Mouse (Mus musculus): ENCODE data around the gene Ints1.

Ints1 gene

DNA sequence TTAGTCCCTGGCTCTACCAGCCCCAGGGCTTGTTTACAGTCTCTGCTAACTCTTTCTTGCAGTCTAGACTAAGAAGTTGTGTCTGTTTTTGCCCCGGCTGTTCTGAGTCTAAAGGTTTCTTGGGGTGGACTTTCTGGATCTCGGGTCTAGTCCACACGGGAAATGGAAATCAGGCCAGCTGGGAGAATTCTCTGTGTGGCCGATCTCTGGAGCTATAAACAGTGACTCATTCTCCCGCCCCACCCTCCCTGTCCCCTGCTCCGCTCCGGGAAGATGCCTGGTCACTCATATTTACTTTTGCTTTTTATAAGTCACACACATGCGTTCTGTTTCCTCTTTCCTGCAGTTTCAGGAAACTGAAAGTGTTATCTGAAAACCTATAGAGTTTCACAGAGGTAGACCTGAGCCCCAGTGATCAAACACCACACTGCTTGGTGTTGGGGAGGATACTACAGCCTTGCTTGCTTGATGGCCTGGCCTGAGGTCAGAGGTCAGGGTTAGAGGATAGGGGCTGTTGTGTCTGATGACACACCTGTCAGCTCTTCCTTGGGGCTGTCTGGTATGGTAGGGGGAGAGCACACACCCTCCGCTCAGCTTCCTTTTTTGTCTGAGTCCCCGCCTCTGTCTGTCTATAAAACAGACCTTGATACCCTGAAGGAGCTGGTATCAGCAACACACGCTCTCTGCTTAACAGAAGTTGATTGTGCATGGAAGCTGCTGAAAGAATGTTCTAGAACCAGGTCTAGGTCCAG is 18.0 kb upstream of the Ints1 start:
- no peak for TF ChIP-seq GATA4 (IDR thresholded peaks at IDR 0.05; ENCODE audit: insufficient replicate concordance, low read length)

DNA sequence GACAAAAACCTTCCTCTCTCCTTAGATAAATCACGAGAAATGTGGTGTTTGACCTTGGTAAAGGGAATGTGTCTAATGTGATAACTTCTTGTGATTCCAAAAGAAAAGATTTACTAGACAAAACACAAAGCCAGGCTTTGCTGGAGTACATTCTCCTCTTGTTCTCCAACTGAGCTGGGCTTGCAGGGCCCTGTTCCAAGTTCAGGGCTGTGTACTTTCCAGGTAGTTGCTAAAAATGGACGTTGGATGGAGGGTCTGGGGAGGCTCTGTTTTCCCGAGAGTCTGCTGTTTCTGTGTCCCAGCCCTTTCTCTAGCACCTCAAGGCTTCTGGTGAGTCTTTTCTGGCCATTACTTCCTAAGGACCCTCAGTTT is 17.5 kb upstream of the Ints1 start:
- no peak for TF ChIP-seq GATA4 (IDR thresholded peaks at IDR 0.05; ENCODE audit: insufficient replicate concordance, low read length)

DNA sequence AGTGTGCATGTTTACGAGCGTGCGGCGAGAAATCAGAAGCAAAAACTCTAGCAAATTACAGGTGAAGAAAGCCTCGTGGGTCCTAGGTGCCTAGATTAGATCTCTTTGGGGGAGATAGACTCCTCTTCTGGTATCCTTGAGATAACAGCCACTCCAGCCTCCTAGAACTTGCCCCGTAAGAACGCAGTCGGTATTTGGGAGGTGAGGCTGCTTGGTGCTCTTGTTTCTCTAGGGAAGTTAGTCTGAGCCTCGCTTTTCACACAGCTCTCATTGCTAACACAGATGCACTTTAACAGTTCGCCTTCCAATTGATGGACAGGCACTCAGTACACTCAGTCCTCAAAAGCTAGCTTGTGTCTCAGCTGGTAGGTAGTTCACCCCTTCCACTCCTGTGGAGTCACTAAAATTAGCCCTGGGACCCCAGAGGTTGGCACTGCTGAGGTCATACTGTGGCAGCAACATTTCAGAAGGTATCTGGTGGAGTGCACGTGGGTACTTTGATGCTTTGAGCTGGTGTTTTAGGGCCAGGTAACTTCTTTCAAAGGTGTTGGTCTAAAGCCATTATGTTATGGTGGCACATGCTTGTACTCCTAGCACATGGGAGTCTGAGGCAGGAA is 16.8 kb upstream of the Ints1 start:
- no peak for TF ChIP-seq GATA4 (IDR thresholded peaks at IDR 0.05; ENCODE audit: insufficient replicate concordance, low read length)

DNA sequence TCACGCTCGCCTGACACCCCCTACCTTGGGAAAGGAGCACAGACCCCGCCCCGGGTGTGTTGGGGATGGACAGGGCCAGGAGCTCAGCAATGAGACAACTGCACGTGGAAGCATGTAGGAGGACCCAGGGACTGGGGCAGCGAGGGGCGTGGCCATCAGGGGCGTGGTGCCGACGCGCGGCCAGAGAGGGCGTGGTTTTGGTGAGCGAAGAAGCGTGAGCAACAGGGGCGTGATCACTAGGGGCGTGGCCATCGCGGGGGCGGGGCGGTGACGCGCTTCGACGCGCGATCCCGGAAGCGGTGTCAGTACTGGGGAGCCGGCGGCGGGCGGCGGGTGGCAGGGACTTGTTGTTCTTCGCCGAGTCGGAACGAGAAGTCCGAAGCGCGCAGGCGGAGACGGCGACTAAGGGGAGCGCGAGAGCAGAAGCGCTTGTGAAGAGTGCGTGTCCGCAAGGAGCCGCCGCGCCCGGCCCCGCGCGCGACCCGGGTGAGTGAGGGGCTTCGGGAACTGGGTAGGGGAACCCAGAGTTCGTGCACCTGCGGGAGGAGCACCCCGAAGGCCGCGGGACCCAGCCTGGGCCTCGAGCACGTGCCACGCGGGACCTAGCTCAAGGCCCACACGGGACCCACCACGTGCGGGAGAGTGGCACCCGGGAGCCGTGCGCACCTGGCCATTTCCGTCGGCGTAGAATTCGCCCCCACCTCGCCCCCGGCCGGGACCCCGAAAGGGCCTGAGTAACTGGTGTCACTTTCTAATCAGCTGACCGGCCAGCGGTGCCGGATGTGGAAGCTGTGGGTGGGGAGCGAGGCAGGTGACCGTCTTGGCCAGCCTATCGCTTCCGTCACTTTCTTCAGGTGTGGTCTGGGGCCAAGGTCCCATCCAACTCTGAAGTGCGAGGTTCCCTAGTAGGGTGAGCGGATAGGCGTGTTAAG is 16.0 kb upstream of the Ints1 start, which contains the start of gene Mafk:
Gene Mafk (plus strand): TSS at position 287 of the 932 bp plus-strand sequence.
- TF ChIP-seq GATA4 (IDR thresholded peaks at IDR 0.05; ENCODE audit: insufficient replicate concordance, low read length), result no peak

DNA sequence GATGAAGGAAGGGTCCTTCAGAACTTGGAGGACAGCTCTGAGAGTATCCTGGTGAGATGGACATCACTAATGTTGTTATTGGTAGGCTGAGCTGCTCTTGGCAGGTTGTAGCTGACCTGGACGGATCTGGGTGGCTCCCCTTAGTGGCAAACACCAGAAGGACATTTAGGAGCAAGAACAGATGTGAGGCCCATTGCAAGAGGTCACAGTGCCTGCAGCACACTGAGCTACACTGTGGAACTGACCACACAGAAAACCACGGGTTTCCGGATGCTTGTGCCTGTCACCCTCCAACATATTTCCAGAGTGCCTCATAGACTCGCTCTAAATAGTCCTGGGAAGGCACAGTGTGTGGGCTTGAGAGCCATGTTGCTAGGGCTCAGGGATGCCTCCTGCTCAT is 14.0 kb upstream of the Ints1 start:
- no peak for TF ChIP-seq GATA4 (IDR thresholded peaks at IDR 0.05; ENCODE audit: insufficient replicate concordance, low read length)

DNA sequence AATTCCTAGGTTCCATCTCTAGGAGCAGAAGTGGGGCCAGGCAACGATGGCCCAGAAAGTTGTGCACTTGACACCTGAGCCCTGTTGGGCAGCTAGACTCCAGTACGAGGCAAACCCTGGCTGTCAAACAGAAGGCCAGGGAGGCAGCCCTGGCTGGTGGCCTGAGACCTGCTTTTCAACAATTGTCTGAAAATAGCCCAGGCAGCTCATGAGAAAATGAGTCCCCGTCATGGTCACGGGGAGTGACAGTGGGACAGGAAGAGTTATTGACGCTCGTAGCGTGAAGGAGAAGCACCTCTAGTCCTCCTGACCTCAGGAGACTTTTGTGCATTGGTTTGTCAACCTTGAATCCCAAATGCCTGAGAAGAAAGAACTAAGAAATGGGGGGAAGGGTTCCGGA is 5.9 kb upstream of the Ints1 start:
- TF ChIP-seq GATA4 (IDR thresholded peaks at IDR 0.05; ENCODE audit: insufficient replicate concordance, low read length), result no peak

DNA sequence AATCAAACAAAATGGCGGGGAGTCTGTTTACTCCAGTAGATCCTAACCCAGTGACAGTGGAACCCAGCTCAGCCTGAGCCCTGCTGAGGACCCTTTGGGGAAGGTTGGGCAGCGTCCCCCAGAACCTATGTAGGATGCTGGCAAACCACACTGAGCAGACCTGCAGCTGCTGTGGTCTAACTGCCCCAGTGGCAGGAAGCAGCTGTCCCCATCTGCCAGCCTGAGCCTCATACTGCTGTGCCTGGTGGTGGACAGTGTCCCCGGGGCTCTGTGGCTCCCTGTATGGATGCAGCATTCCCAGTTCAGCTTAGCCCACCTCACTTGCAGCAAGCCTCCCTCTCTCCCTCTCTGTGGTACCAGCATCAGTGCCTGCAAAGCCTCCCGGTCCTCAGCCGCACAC is 1.5 kb upstream of the Ints1 start:
- no peak for TF ChIP-seq GATA4 (IDR thresholded peaks at IDR 0.05; ENCODE audit: insufficient replicate concordance, low read length)

DNA sequence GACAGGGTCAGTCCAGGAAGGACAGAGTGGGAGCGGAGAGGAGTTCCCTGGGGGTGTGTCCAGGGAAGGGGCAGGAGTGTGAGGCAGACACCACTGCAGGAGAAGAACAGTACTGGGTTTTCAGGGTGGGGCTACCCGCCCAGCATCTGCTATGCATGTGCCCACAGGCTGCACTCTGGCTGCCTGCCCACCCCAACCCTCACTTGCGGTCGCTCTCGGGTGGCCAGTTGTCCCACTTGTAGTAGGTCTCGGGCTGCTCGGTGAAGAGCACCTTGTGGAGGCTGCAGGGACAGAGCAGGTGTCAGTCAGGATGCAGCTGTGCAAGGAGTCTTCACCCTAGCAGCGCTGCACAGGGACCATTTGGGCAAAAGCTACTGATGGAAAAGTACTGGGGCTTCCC is 7.3 kb downstream of the Ints1 start:
- TF ChIP-seq GATA4 (IDR thresholded peaks at IDR 0.05; ENCODE audit: insufficient replicate concordance, low read length), result no peak

DNA sequence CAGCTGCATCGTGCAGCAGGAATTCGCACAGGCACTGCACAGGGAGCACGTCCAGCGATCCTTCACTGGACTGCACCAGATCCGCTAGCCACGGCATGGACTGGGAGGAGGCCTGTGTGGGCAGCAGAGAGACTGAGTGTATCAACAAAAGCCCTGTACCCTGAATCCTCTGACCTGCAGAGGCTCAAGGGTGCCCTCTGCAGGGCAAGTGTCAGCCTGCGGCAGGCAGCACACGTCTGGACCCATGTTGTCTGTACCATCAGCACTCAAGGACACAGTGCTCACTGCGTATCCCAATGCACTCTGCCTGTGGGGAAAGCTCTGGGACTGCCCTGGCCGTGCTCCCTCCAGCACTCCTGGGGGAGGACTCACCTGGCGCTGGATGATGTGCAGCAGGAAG is 11.2 kb downstream of the Ints1 start:
- TF ChIP-seq GATA4 (IDR thresholded peaks at IDR 0.05; ENCODE audit: insufficient replicate concordance, low read length), result no peak

DNA sequence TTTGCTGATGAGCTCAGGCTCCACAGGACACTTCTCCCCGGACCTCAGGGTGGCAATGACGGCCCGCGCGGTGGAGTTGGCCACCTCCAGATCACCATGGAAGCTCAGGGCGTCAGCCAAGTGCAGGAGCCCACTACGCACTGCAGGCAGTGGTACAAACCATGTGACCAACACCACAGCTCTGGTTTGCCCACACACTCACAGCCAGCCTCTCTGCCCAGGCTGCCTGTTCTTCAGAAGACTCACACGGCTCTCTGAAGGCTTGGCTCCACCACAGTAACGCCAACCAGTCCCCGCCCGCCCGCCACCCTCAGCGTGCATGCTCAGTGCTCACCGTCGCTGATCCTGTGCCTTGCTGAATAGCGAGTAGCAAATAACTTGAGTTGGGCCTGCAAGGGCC is 17.4 kb downstream of the Ints1 start:
- TF ChIP-seq GATA4 (IDR thresholded peaks at IDR 0.05; ENCODE audit: insufficient replicate concordance, low read length), result no peak

DNA sequence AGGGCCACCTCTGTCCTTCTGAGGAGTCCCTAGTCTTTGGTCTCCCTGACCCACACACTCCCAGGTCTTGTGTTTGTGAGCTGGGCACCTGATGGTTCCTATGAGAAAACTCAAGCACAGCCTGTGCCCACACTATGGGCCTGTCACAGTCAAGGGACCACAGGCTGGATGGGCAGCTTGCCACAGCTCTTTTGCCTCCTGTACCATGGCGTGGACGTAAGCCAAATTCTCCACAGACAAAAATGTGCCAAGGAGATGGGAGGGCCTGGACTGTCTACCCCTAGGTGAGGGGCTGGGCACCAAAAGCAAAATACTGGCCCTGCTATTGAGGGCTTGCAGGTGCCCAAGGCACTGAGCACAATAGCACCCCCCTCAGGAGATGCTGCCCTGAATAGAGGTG is 18.9 kb downstream of the Ints1 start:
- TF ChIP-seq GATA4 (IDR thresholded peaks at IDR 0.05; ENCODE audit: insufficient replicate concordance, low read length), result no peak

DNA sequence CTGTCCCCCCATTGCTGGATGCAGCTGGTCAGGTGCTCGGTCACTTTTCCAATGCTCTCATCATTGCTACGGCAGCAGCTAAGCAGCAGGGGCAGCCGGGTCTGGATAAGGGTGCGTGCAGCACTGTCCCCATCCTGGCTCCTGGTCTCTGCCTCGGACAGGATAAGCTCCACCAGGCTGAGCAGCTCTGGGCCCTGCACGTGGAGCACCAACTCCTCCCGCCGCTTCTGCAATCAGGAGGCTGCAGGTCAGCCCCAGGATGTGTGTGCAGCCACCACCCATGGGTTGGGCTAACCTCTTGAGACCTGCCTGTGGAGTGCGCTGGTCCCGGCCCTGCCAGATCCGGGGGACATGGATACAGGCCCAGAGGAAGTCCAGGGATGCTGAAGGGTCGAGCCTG is 19.3 kb downstream of the Ints1 start:
- TF ChIP-seq GATA4 (IDR thresholded peaks at IDR 0.05; ENCODE audit: insufficient replicate concordance, low read length), result no peak

DNA sequence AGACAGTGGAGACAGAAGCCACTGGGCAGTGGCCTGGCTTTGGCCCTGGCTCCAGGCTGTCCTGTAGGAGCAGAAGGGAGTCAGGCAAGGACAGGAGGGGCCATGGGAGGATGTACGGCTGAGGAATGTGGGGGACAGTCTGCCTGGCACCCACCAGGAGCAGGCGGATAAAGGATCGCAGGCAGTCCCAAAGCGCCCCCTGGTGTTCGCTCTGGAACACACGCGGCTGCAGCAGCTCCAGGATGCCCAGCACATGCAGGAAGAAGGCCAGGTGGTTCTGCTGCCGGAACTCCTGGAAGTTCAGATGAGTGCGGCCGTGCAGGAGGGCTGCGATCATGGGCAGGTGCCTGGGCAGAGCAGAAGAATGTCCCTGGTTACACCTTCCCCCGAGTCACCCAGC is 20.7 kb downstream of the Ints1 start:
- no peak for TF ChIP-seq GATA4 (IDR thresholded peaks at IDR 0.05; ENCODE audit: insufficient replicate concordance, low read length)

DNA sequence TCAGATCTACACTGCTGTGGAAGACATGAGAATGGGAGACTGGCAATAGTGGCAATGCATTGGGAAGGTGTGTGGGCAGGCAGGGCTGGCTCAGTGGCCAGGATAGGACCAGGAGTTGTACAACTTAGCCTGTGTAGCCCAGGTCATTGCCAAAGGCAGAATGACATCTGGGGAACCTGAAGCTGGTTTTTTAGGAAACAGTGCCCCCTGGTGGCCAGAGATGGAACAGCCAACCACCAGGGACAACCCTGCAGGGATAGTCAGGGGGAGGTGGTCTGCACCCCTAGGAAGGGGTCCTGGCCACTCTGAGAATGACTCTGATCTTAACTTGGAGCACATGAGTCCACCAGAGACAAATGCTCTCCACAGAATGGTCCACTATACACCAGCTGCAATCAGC is 24.9 kb downstream of the Ints1 start:
- no peak for TF ChIP-seq GATA4 (IDR thresholded peaks at IDR 0.05; ENCODE audit: insufficient replicate concordance, low read length)

DNA sequence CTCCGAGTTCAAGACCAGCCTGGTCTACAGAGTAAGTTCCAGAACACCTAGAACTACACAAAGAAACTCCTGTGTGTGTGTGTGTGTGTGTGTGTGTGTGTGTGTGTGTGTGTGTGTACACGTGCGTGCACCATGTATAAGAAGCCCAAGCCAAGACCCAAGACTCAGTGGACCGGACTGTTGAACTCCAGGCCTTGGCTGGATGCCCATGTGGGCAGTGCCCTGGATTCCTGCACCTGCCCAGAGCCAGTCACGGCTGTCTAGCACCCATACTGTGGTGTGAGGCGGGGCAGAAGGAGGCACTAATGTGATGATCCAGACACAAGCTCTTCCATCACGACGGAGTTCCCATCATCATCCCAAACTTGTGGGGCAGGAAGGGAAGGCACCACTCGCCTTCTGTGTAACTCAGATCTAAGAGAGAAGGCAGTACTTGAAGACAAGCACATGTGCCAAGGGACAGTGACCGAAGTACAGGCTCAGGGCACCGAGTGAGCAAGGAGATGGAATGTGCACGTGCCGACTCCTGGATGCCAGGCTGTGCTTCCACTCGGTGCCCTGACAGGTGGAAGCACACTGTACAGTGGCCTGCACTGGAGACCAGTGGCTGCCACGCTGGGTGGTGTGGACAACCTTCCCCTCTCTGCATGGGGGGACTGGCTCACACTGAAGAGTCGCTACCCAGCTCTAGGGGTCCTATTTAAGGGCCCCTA is 25.9 kb downstream of the Ints1 start:
- no peak for TF ChIP-seq GATA4 (IDR thresholded peaks at IDR 0.05; ENCODE audit: insufficient replicate concordance, low read length)

Data from liver, adult (tissue).